Mouse (Mus musculus) midbrain, embryonic 13.5 days (tissue): ENCODE measurements at regions not wholly inside any gene's neighbourhood (a gene's known extent, or its start where the extent isn't known, plus 50 kb on each side); places are given as distances from the start of the nearest gene placed in this dataset.
A peak's percentile ranks its signal among the peaks of the same experiment; 100 is the strongest.

ENCODE experiments used
- ATAC-seq: fragments of 200-750 bp; cut with Nextera tagmentation; 2 replicates; pipeline ENCODE4 v1.8.0; 2017; ENCODE audit warnings: mild to moderate bottlenecking, moderate TSS enrichment, moderate library complexity
- H3K27ac ChIP-seq: fragments of 300-500 bp; sonication (generic); 2 replicates; pipeline ENCODE4 v1.5.1; 2015; ENCODE audit warnings: inconsistent platforms, mild to moderate bottlenecking, moderate library complexity
- H3K27me3 ChIP-seq: fragments of 300-500 bp; sonication (generic); 2 replicates; pipeline ENCODE4 v1.6.1; 2015; ENCODE audit warnings: mild to moderate bottlenecking, inconsistent platforms
- H3K36me3 ChIP-seq: fragments of 300-500 bp; sonication (generic); 2 replicates; pipeline ENCODE4 v1.6.1; 2015; ENCODE audit warnings: mild to moderate bottlenecking, inconsistent platforms
- H3K4me1 ChIP-seq: fragments of 300-500 bp; sonication (generic); replicated peaks from 2 replicates; pipeline ENCODE4 v1.6.1; 2015; ENCODE audit warnings: inconsistent platforms
- H3K4me2 ChIP-seq: fragments of 300-500 bp; sonication (generic); replicated peaks from 2 replicates; pipeline ENCODE4 v1.6.1; 2015; ENCODE audit warnings: moderate library complexity, mild to moderate bottlenecking, inconsistent platforms
- H3K4me3 ChIP-seq: fragments of 300-500 bp; sonication (generic); replicated peaks from 2 replicates; pipeline ENCODE4 v1.5.1; 2015; ENCODE audit warnings: mild to moderate bottlenecking, inconsistent platforms
- H3K9ac ChIP-seq: fragments of 300-500 bp; sonication (generic); replicated peaks from 2 replicates; pipeline ENCODE4 v1.6.1; 2015; ENCODE audit warnings: mild to moderate bottlenecking, inconsistent platforms
- H3K9me3 ChIP-seq: fragments of 300-500 bp; sonication (generic); 2 replicates; pipeline ENCODE4 v1.6.1; 2016; ENCODE audit warnings: mild to moderate bottlenecking, inconsistent platforms
- WGBS: fragments of 180-500 bp; shearing (Covaris S2); methylation state at CpG from one replicate; pipeline ENCODE4 v1.1.7; 2015; 5-methylcytosine and 5-hydroxymethylcytosine counted together

DNA sequence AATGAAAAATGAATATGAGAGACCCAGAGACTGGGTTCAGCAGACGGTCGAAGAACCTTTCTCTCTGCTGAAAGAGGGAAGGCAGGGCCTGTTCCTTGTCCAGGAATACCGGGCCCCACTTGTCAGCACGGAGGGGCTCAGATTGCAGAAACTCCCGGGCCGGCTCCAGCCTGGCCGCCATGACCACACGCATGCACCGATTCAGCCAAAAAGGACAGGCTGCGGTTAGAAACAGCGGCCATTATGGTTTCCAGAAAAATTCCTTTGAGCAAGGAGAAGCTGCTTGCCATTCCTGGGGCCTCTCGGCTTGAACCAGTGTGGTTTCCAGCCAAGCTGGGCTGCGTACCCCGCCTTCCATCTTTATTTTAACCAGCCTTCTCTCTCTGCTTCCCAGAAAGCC lies 64.7 kb upstream of the Tnrc6c start:
- no peak overlapping the region for H3K9ac ChIP-seq
- H3K36me3 ChIP-seq = no peaks in the 10 kb centered on the region
- no peak overlapping the region for H3K4me2 ChIP-seq
- peak overlapping the region; percentile 48; the same call in 1 of the 2 replicates for H3K27ac ChIP-seq
- H3K9me3 ChIP-seq = no peaks in the 10 kb centered on the region
- H3K27me3 ChIP-seq = no peaks in the 10 kb centered on the region
- 88% methylated on average over 14 of the region's 14 CpGs for WGBS
- ATAC-seq = no peak
- H3K4me1 ChIP-seq = peaks cover 22% of the 10 kb centered on the region
- H3K4me3 ChIP-seq = no peak overlapping the region

DNA sequence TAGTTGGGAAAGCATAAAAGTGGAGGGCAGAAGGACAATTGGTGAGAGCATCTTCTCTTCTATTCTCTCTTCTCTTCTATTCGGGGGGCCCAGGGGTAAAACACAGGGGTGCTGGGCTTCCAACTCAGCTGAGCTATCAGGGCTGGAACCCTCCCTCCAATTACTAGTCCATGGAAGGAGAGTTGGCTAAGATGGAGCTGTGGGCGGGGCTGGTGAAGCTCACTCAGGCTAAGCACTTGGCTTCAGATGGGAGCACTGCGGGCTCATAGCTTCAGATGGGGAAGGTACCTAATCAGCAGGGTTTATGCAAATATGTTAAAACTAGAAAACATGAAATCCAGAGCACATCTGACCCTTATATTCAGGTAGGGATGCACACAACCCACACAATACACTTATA lies 61.5 kb upstream of the Tnrc6c start:
- H3K36me3 ChIP-seq = no peaks in the 10 kb centered on the region
- H3K27me3 ChIP-seq = peaks cover 24% of the 10 kb centered on the region

DNA sequence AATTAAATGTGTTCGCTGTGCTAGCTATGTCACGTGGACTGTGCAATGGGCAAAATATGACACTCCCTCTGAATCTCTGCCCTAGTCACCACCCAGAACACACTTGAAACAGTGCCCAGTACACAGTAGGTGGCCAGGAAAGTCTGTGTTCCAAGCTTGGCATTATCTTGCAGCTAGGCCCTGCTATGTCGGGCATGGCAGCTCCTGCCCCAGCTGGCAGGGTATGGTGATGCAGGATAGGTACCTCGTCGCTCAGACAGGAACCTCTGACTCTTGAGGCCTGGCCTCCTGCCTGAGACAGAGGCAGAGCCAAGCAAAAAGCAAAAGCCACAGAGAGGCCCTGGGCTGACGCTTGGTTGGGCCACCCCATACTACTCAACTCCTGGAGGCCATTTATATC lies 57.9 kb upstream of the Tnrc6c start:
- 0 out of 2 replicates have a peak overlapping the region, but pooled peaks have one; percentile 0 for H3K9ac ChIP-seq
- H3K27me3 ChIP-seq = peaks cover 36% of the 10 kb centered on the region
- no peak overlapping the region for H3K27ac ChIP-seq
- 75% methylated on average over 6 of the region's 6 CpGs for WGBS
- H3K9me3 ChIP-seq = no peaks in the 10 kb centered on the region
- H3K4me2 ChIP-seq = no peak overlapping the region
- H3K4me1 ChIP-seq = peaks cover 46% of the 10 kb centered on the region
- no peak overlapping the region for H3K4me3 ChIP-seq
- ATAC-seq = no peak
- H3K36me3 ChIP-seq = no peaks in the 10 kb centered on the region

More for the DNA sequence above, 61.5 kb upstream of the Tnrc6c start:
- Histone ChIP-seq H3K4me2 (no peak overlapping the region), H3K4me1 (peaks cover 20% of the 10 kb centered on the region), H3K9ac (no peak overlapping the region), H3K27ac (no peak overlapping the region), H3K9me3 (no peaks in the 10 kb centered on the region), H3K4me3 (no peak overlapping the region)
- WGBS = 57% methylated on average over 3 of the region's 3 CpGs
- no peak for ATAC-seq

DNA sequence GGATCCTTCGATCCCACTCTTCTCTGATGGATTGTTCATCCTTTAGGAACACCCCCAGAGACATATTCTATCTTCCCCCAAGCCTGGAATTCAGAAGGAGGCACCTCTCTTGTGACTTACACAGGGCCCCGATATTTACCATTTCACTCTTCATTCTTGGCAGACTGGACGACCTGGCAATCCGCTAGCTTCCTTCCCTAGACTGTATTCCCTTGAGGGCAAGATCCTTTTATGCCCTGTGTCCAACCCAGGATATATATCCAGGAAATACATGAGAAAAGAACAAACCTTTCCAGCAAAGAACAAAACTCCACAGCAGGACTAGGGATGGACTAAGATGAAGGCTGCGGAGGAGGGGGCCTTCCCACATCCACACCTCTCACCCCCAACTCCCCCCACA lies 56.3 kb upstream of the Tnrc6c start:
- Histone ChIP-seq H3K4me3 (no peak overlapping the region), H3K27ac (peak overlapping the region; percentile 86), H3K9me3 (no peaks in the 10 kb centered on the region), H3K36me3 (no peaks in the 10 kb centered on the region), H3K27me3 (peaks cover 43% of the 10 kb centered on the region), H3K4me1 (peaks cover 46% of the 10 kb centered on the region), H3K9ac (peak overlapping the region; percentile 32), H3K4me2 (peak overlapping the region; percentile 33)
- ATAC-seq = no peak
- 23% methylated on average over 5 of the region's 5 CpGs for WGBS

DNA sequence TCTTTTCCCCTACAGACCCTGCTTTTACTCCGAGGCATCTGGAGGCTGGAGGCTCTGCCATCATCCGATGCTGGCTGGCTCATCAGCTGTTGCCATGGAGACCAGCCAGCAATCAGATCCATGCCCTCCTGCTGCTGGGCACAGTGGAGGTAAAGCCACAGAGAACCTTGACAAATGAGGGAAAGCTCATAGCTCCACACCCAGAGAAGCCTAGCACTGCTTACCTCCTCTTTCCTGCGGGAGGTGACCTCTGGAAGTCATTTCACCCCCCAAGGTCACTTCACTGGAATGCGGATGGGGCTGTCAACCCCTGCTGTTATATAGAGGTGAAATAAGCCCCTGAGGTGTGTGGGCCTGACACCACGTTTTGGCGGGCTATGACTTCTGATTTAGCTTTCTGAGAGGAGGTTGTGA lies 55.9 kb upstream of the Tnrc6c start:
- under 1% methylated on average over 6 of the region's 6 CpGs for WGBS
- H3K36me3 ChIP-seq = no peaks in the 10 kb centered on the region
- no peak overlapping the region; the same call in 1 of the 2 replicates for H3K9ac ChIP-seq
- peak; percentile 85 for ATAC-seq
- H3K4me3 ChIP-seq = no peak overlapping the region
- H3K4me1 ChIP-seq = peaks cover 46% of the 10 kb centered on the region
- H3K27me3 ChIP-seq = peaks cover 43% of the 10 kb centered on the region
- H3K27ac ChIP-seq = peak overlapping the region; percentile 86
- no peaks in the 10 kb centered on the region for H3K9me3 ChIP-seq
- H3K4me2 ChIP-seq = peak overlapping the region; percentile 33

DNA sequence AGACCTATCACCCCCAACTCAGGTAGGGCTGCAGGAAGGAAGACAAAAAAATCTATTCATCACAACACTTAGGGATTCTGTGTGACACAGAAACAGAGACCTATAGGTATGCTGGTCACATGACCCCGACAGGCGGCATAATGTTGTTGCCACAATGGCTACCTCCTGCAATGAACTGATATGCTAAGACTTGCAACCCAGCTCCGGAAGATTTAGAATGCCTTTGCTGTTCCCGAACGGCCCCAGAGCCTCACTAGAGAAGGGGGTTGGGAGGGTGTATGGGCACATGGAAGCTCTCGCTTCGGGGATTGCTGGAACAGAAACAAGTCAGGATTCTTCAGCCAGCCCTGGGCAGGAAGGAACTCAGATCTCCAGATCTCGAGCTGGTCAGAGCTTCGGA lies 55.5 kb upstream of the Tnrc6c start:
- no peaks in the 10 kb centered on the region for H3K36me3 ChIP-seq
- H3K4me2 ChIP-seq = peak overlapping the region; percentile 33
- H3K27me3 ChIP-seq = peaks cover 43% of the 10 kb centered on the region
- H3K9me3 ChIP-seq = no peaks in the 10 kb centered on the region
- no peak for ATAC-seq
- 2% methylated on average over 9 of the region's 9 CpGs for WGBS
- H3K4me1 ChIP-seq = peaks cover 46% of the 10 kb centered on the region
- no peak overlapping the region for H3K9ac ChIP-seq
- H3K4me3 ChIP-seq = peak overlapping the region; percentile 2; the same call in 1 of the 2 replicates
- H3K27ac ChIP-seq = peak overlapping the region; percentile 86

DNA sequence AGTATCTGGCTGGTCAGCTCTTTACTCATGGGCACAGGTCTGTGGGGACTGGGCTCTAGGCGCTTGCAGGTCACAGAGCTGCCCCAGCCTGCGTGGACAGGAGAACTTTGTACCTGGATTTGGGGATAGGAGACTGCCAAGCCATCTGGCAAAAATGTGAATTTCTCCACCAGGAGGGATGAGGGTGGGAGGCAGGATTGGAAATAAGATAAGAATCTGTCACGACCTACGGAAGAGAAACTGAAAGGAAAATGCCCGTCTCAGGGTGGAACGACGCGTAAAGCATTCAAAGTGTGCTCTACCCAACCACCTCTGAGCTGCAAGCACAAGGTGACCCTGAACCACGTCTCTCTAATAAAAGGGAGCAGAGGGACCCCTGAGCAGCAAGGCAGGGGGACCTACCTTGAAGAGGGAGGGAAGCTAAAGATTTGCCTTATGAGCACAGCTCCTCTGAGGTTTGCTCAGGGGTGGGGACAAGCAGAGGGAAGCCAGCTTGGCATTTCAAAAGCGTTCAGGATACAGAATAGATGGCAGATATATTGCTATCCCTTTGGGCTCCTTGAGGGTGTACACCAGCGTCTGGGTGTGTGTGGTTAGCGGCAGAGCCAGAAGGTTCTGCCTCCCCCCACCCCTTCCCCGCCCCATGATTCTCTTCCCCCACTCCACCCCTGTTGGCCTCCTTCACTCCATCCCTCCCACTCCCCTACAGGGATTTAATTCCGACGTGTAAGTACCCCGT lies 54.9 kb upstream of the Tnrc6c start:
- Histone ChIP-seq H3K9ac (no peak overlapping the region), H3K27me3 (peaks cover 43% of the 10 kb centered on the region), H3K36me3 (no peaks in the 10 kb centered on the region), H3K27ac (peak overlapping the region; percentile 86), H3K4me1 (peaks cover 47% of the 10 kb centered on the region), H3K4me2 (peak overlapping the region; percentile 33), H3K9me3 (no peaks in the 10 kb centered on the region), H3K4me3 (peak overlapping the region; percentile 2; the same call in 1 of the 2 replicates)
- no peak for ATAC-seq
- 13% methylated on average over 16 of the region's 16 CpGs for WGBS

DNA sequence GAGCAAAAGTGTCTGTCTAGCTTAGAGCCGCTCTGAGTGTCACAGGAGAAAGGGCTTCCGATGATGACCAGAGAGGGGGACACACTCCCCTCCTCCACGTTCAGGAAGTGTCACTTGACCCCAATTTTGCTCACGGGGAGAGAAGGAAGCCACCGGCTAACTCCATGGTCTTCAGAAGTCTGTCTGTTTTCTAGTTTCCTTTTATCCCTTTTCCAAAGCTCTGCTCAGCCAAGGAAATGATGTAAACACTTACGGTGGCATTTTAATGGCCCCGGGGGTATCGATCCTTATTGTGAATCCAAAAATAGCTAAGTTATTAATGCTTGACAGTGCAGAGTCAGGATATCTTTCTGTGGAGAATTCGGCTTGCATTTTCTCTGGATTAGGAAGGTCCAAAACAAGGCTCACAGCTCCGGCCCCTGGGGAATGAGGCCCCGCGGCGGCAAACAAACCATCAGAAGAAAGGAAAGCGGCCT lies 54.3 kb upstream of the Tnrc6c start:
- no peak overlapping the region for H3K9ac ChIP-seq
- peaks cover 41% of the 10 kb centered on the region for H3K27me3 ChIP-seq
- H3K36me3 ChIP-seq = no peaks in the 10 kb centered on the region
- ATAC-seq = no peak
- peak overlapping the region; percentile 86 for H3K27ac ChIP-seq
- peak overlapping the region; percentile 10; the same call in 1 of the 2 replicates for H3K4me2 ChIP-seq
- peaks cover 48% of the 10 kb centered on the region for H3K4me1 ChIP-seq
- H3K9me3 ChIP-seq = no peaks in the 10 kb centered on the region
- 9% methylated on average over 14 of the region's 14 CpGs for WGBS
- H3K4me3 ChIP-seq = no peak overlapping the region

DNA sequence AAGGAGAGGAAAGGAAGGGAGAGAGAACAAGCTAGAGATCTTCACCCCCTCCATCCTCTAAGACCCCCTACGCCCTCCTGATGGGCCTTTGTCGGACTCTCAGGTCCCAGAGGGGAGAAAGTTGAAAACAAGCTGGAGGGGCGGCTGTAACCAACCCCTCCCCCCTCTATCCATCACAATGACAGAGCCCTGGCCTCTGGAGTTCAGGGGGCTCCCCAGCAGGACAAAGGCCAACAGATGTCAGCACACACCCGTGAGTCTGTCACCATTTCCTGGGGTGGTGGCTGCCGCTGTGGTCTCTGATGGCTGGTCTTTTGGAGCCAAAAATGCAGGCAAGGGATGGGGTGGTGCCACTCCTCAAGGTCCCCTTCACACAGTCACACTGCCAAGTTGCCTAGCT lies 52.9 kb upstream of the Tnrc6c start:
- Histone ChIP-seq H3K27ac (no peak overlapping the region), H3K4me1 (peaks cover 54% of the 10 kb centered on the region), H3K4me2 (no peak overlapping the region), H3K4me3 (no peak overlapping the region), H3K27me3 (peaks cover 28% of the 10 kb centered on the region), H3K9me3 (no peaks in the 10 kb centered on the region), H3K36me3 (no peaks in the 10 kb centered on the region), H3K9ac (no peak overlapping the region)
- no peak for ATAC-seq
- 20% methylated on average over 5 of the region's 5 CpGs for WGBS

DNA sequence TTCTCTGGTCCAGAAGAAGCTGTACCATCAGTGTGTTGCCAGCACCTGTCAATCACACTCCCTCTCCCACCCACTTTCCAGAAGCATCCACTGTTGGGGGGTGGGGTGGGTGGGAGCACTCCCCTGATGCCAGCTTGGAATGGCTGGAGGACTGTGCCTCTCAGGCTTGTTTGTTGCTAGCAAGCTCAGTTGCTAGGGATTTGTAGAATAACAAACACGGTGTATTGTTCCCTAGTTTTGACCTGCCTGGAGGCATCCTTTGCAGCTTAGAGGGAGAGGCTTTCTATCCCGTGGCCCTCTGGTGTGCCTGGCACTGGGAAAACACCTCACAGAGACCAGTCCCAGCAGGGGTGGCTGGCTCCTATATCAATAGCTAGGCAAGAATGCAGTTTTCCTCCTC lies 50.1 kb upstream of the Tnrc6c start:
- no peak overlapping the region for H3K9ac ChIP-seq
- no peak overlapping the region for H3K4me2 ChIP-seq
- no peak overlapping the region for H3K4me3 ChIP-seq
- H3K36me3 ChIP-seq = no peaks in the 10 kb centered on the region
- no peaks in the 10 kb centered on the region for H3K9me3 ChIP-seq
- H3K27me3 ChIP-seq = peaks cover 21% of the 10 kb centered on the region
- WGBS = 8% methylated on average over 2 of the region's 2 CpGs
- H3K27ac ChIP-seq = no peak overlapping the region; the same call in 1 of the 2 replicates
- ATAC-seq = no peak
- H3K4me1 ChIP-seq = peaks cover 50% of the 10 kb centered on the region
